Mouse (Mus musculus): ENCODE data around the gene Abcc12.

GRCm38 (mm10) chr8:86593099-86593498 lies 12.6 kb upstream of the Abcc12 start:
- TF ChIP-seq POLR2A (IDR thresholded peaks at IDR 0.05; ENCODE audit: insufficient read depth, low read depth, low read length): no peak
- TF ChIP-seq CTCF (IDR thresholded peaks at IDR 0.05; ENCODE audit: insufficient read depth, low read depth, low read length): no peak

Measured in olfactory bulb, adult 2 months (tissue).